ENCODE assay signal across 10 mouse cellular contexts in genomic region chr6:99375376-99375775, GRCm38 (mm10).
DNase-seq lines count a peak whose midpoint lies in the region; ATAC-seq and TF ChIP-seq lines count a peak whose summit lies in the region.
"Had no signal": no experiment of that assay in that cellular context is flagged by ENCODE, and none has a peak within 500 bp of the region (broad histone marks: within the 10 kb centered on the region; RNA-seq: fewer than 3 reads in every experiment).

No protein-coding gene starts in this region.

- H3K9ac ChIP-seq in forebrain, embryonic 11.5 days (ENCODE audit: low read length), result no peak overlapping the region
- H3K9ac ChIP-seq in lung, embryonic 14.5 days, result no peak overlapping the region
- no peak overlapping the region for H3K9ac ChIP-seq in forebrain, embryonic 15.5 days (replicated peaks)

- peaks cover 55% of the 10 kb centered on the region for H3K4me1 ChIP-seq in forebrain, embryonic 10.5 days
- H3K4me1 ChIP-seq in forebrain, embryonic 11.5 days (replicated peaks; ENCODE audit: control insufficient read depth, insufficient read depth, low read length), result peaks cover 2% of the 10 kb centered on the region; the same call in 1 of the 2 replicates
- peaks cover 22% of the 10 kb centered on the region for H3K4me1 ChIP-seq in lung, embryonic 14.5 days (ENCODE audit: insufficient read depth)
- peaks cover 38% of the 10 kb centered on the region for H3K4me1 ChIP-seq in forebrain, embryonic 15.5 days
- peaks cover 36% of the 10 kb centered on the region for H3K4me1 ChIP-seq in midbrain, embryonic 10.5 days

- H3K4me2 ChIP-seq in forebrain, embryonic 11.5 days (ENCODE audit: low read depth, low read length, severe bottlenecking), result no peak overlapping the region
- H3K4me2 ChIP-seq in lung, embryonic 14.5 days, result no peak overlapping the region
- H3K4me2 ChIP-seq in forebrain, embryonic 15.5 days (replicated peaks), result no peak overlapping the region
- H3K4me2 ChIP-seq: neural tube, embryonic 13.5 days had no signal

- 0 out of 2 replicates have a peak, but pooled peaks have one; percentile 17 for TF ChIP-seq CTCF in lung, embryonic 14.5 days (IDR thresholded peaks at IDR 0.05; ENCODE audit: low read depth)

- ATAC-seq in forebrain, embryonic 11.5 days (replicated peaks; ENCODE audit: low FRiP score), result no peak
- peak; percentile 14; the same call in 1 of the 2 replicates for ATAC-seq in lung, embryonic 14.5 days (ENCODE audit: insufficient read depth)
- ATAC-seq in forebrain, embryonic 15.5 days (replicated peaks), result 0 out of 2 replicates have a peak, but pooled peaks have one; percentile 18
- 0 out of 2 replicates have a peak, but pooled peaks have one; percentile 9 for ATAC-seq in monocyte, adult 5-6 weeks (replicated peaks; ENCODE audit: insufficient number of reproducible peaks, low FRiP score, low TSS enrichment, poor library complexity, severe bottlenecking)

- H3K4me3 ChIP-seq in forebrain, embryonic 10.5 days, result no peak overlapping the region
- H3K4me3 ChIP-seq in forebrain, embryonic 11.5 days (ENCODE audit: low read depth, low read length), result no peak overlapping the region
- no peak overlapping the region for H3K4me3 ChIP-seq in lung, embryonic 14.5 days (ENCODE audit: low read depth, low read length)
- no peak overlapping the region for H3K4me3 ChIP-seq in forebrain, embryonic 15.5 days
- H3K4me3 ChIP-seq in midbrain, embryonic 10.5 days, result no peak overlapping the region
- H3K4me3 ChIP-seq: left cerebral cortex, adult 2 months; neural tube, embryonic 13.5 days had no signal

- DNase-seq in forebrain, embryonic 10.5 days (ENCODE audit: extremely low spot score, low spot score), result no peak
- no peak for DNase-seq in forebrain, embryonic 11.5 days (ENCODE audit: low spot score)
- no peak for DNase-seq in lung, embryonic 14.5 days
- DNase-seq in lung, postnatal 4 days, result no peak
- no peak for DNase-seq in frontal cortex, adult 2 months (ENCODE audit: extremely low spot score in 1 of 2, low spot score in 1 of 2)
- no peak for DNase-seq in midbrain, embryonic 10.5 days (ENCODE audit: low spot score)

- 86% methylated on average over 4 of the region's 4 CpGs for WGBS in forebrain, embryonic 10.5 days
- WGBS in forebrain, embryonic 11.5 days, result 81% methylated on average over 4 of the region's 4 CpGs
- 51% methylated on average over 4 of the region's 4 CpGs for WGBS in lung, embryonic 14.5 days
- WGBS in forebrain, embryonic 15.5 days, result 77% methylated on average over 4 of the region's 4 CpGs
- WGBS in midbrain, embryonic 10.5 days, result 77% methylated on average over 4 of the region's 4 CpGs

- H3K27ac ChIP-seq in forebrain, embryonic 10.5 days, result peak overlapping the region; percentile 9; the same call in 1 of the 2 replicates
- no peak overlapping the region for H3K27ac ChIP-seq in forebrain, embryonic 11.5 days (ENCODE audit: low read depth, low read length)
- 0 out of 2 replicates have a peak overlapping the region, but pooled peaks have one; percentile 47 for H3K27ac ChIP-seq in lung, embryonic 14.5 days (ENCODE audit: low read depth)
- H3K27ac ChIP-seq in forebrain, embryonic 15.5 days (replicated peaks), result peak overlapping the region; percentile 84
- H3K27ac ChIP-seq in midbrain, embryonic 10.5 days (replicated peaks), result no peak overlapping the region; the same call in 1 of the 2 replicates

- H3K27me3 ChIP-seq in forebrain, embryonic 10.5 days (ENCODE audit: poor library complexity, severe bottlenecking), result no peaks in the 10 kb centered on the region
- no peaks in the 10 kb centered on the region for H3K27me3 ChIP-seq in forebrain, embryonic 11.5 days (ENCODE audit: control insufficient read depth, insufficient read depth, low read length)
- H3K27me3 ChIP-seq in lung, embryonic 14.5 days (ENCODE audit: insufficient read depth, low read length), result no peaks in the 10 kb centered on the region
- no peaks in the 10 kb centered on the region for H3K27me3 ChIP-seq in forebrain, embryonic 15.5 days
- H3K27me3 ChIP-seq in midbrain, embryonic 10.5 days (ENCODE audit: low read depth, poor library complexity, severe bottlenecking), result no peaks in the 10 kb centered on the region
- H3K27me3 ChIP-seq: neural tube, embryonic 13.5 days had no signal

- peaks cover 15% of the 10 kb centered on the region; the same call in 1 of the 2 replicates for H3K36me3 ChIP-seq in forebrain, embryonic 10.5 days (replicated peaks)
- H3K36me3 ChIP-seq in forebrain, embryonic 11.5 days (ENCODE audit: control insufficient read depth, insufficient read depth, low read length), result no peaks in the 10 kb centered on the region
- H3K36me3 ChIP-seq in lung, embryonic 14.5 days (ENCODE audit: insufficient read depth), result no peaks in the 10 kb centered on the region
- no peaks in the 10 kb centered on the region for H3K36me3 ChIP-seq in forebrain, embryonic 15.5 days
- peaks cover 7% of the 10 kb centered on the region for H3K36me3 ChIP-seq in midbrain, embryonic 10.5 days
- H3K36me3 ChIP-seq: neural tube, embryonic 13.5 days had no signal

- no peaks in the 10 kb centered on the region for H3K9me3 ChIP-seq in forebrain, embryonic 10.5 days
- H3K9me3 ChIP-seq in forebrain, embryonic 11.5 days (ENCODE audit: control insufficient read depth, low read length), result no peaks in the 10 kb centered on the region
- no peaks in the 10 kb centered on the region for H3K9me3 ChIP-seq in lung, embryonic 14.5 days (ENCODE audit: low read depth, low read length)
- H3K9me3 ChIP-seq in forebrain, embryonic 15.5 days, result no peaks in the 10 kb centered on the region
- H3K9me3 ChIP-seq in midbrain, embryonic 10.5 days (replicated peaks), result no peaks in the 10 kb centered on the region
- H3K9me3 ChIP-seq: neural tube, embryonic 13.5 days had no signal

Comparison
In these comparisons a context has a peak if more than half of its experiments do, and no peak if none do; other contexts are left out.
1. H3K27ac ChIP-seq: peak in forebrain, embryonic 10.5 days (single experiment), lung, embryonic 14.5 days (single experiment) and forebrain, embryonic 15.5 days (single experiment); none in forebrain, embryonic 11.5 days (single experiment) and midbrain, embryonic 10.5 days (single experiment).